Mouse (Mus musculus) midbrain, embryonic 11.5 days (tissue): ENCODE measurements at regions not wholly inside any gene's neighbourhood (a gene's known extent, or its start where the extent isn't known, plus 50 kb on each side); places are given as distances from the start of the nearest gene placed in this dataset.

ENCODE experiments used
- ATAC-seq: fragments of 200-750 bp; cut with Nextera tagmentation; 2 replicates; pipeline ENCODE4 v1.8.0; 2017; ENCODE audit warnings: moderate TSS enrichment, moderate library complexity; ENCODE audit not compliant: low FRiP score
- DNase-seq: peaks from one replicate; pipeline ENCODE4 v3.0.0; 2015; ENCODE audit warnings: low spot score; ENCODE audit errors: missing footprints
- H3K27ac ChIP-seq: fragments of 300-500 bp; sonication (generic); 2 replicates; pipeline ENCODE4 v1.5.1; 2014; ENCODE audit warnings: low read depth, low read length
- H3K27me3 ChIP-seq: fragments of 300-500 bp; sonication (generic); 2 replicates; pipeline ENCODE4 v1.6.1; 2014; ENCODE audit warnings: mild to moderate bottlenecking, low read length, moderate library complexity, mixed read lengths; ENCODE audit not compliant: control insufficient read depth, insufficient read depth
- H3K36me3 ChIP-seq: fragments of 300-500 bp; sonication (generic); 2 replicates; pipeline ENCODE4 v1.6.1; 2014; ENCODE audit warnings: mild to moderate bottlenecking, low read length, moderate library complexity, mixed read lengths; ENCODE audit not compliant: control insufficient read depth, insufficient read depth
- H3K4me1 ChIP-seq: fragments of 300-500 bp; sonication (generic); 2 replicates; pipeline ENCODE4 v1.6.1; 2014; ENCODE audit warnings: low read length; ENCODE audit not compliant: control insufficient read depth, insufficient read depth
- H3K4me2 ChIP-seq: fragments of 300-500 bp; sonication (generic); 2 replicates; pipeline ENCODE4 v1.6.1; 2014; ENCODE audit warnings: mild to moderate bottlenecking, moderate library complexity
- H3K4me3 ChIP-seq: fragments of 300-500 bp; sonication (generic); 2 replicates; pipeline ENCODE4 v1.5.1; 2014; ENCODE audit warnings: low read depth, low read length
- H3K9ac ChIP-seq: fragments of 300-500 bp; sonication (generic); 2 replicates; pipeline ENCODE4 v1.6.1; 2014; ENCODE audit warnings: low read length
- H3K9me3 ChIP-seq: fragments of 300-500 bp; sonication (generic); 2 replicates; pipeline ENCODE4 v1.6.1; 2016; ENCODE audit warnings: low read length; ENCODE audit not compliant: control insufficient read depth
- WGBS: fragments of 180-500 bp; shearing (Covaris S2); extraction: QIAGEN DNeasy Blood & Tissue Kit; methylation state at CpG from one replicate; pipeline ENCODE4 v1.1.7; 2014; 5-methylcytosine and 5-hydroxymethylcytosine counted together

GRCm38 (mm10) chr10:17196636-17197035 lies 526.4 kb upstream of the Cited2 start:
- H3K9me3 ChIP-seq = no peaks in the 10 kb centered on the region
- ATAC-seq (peak; percentile 53), DNase-seq (peak; percentile 56)
- H3K4me3 ChIP-seq = no peak overlapping the region
- H3K27me3 ChIP-seq = no peaks in the 10 kb centered on the region
- H3K36me3 ChIP-seq = no peaks in the 10 kb centered on the region
- H3K4me1 ChIP-seq = no peaks in the 10 kb centered on the region
- no peak overlapping the region; the same call in 1 of the 2 replicates for H3K27ac ChIP-seq
- H3K4me2 ChIP-seq = no peak overlapping the region
- 52% methylated on average over 1 of the region's 1 CpGs for WGBS
- H3K9ac ChIP-seq = no peak overlapping the region

GRCm38 (mm10) chr10:17200524-17201426 lies 522.2 kb upstream of the Cited2 start:
- Histone ChIP-seq H3K36me3 (no peaks in the 10 kb centered on the region), H3K27me3 (no peaks in the 10 kb centered on the region), H3K4me1 (peaks cover 7% of the 10 kb centered on the region; the same call in 1 of the 2 replicates), H3K27ac (no peak overlapping the region), H3K4me3 (no peak overlapping the region), H3K4me2 (no peak overlapping the region), H3K9ac (no peak overlapping the region), H3K9me3 (no peaks in the 10 kb centered on the region)
- WGBS = 82% methylated on average over 8 of the region's 8 CpGs
- no peak for ATAC-seq
- DNase-seq = peak; percentile 49

- no peaks in the 10 kb centered on the region for H3K27me3 ChIP-seq
- ATAC-seq (no peak), DNase-seq (peak; percentile 73)
- 92% methylated on average over 1 of the region's 1 CpGs for WGBS
- no peak overlapping the region for H3K27ac ChIP-seq
- H3K4me1 ChIP-seq = peaks cover 7% of the 10 kb centered on the region; the same call in 1 of the 2 replicates
- no peak overlapping the region for H3K4me2 ChIP-seq
- no peak overlapping the region for H3K4me3 ChIP-seq
- no peaks in the 10 kb centered on the region for H3K9me3 ChIP-seq
- H3K36me3 ChIP-seq = no peaks in the 10 kb centered on the region
- no peak overlapping the region for H3K9ac ChIP-seq
Measured at GRCm38 (mm10) chr10:17201427-17201745, 521.6 kb upstream of the Cited2 start.

GRCm38 (mm10) chr10:17202556-17203415 lies 520.2 kb upstream of the Cited2 start:
- Histone ChIP-seq H3K4me1 (peaks cover 7% of the 10 kb centered on the region; the same call in 1 of the 2 replicates), H3K27ac (peak overlapping the region; percentile 71), H3K9ac (no peak overlapping the region), H3K27me3 (no peaks in the 10 kb centered on the region), H3K4me2 (no peak overlapping the region), H3K4me3 (no peak overlapping the region), H3K36me3 (no peaks in the 10 kb centered on the region), H3K9me3 (no peaks in the 10 kb centered on the region)
- ATAC-seq (peak; percentile 90), DNase-seq (peak; percentile 90)
- WGBS = 18% methylated on average over 4 of the region's 4 CpGs

- Histone ChIP-seq H3K27me3 (no peaks in the 10 kb centered on the region), H3K4me3 (no peak overlapping the region), H3K4me1 (peaks cover 7% of the 10 kb centered on the region; the same call in 1 of the 2 replicates), H3K9me3 (no peaks in the 10 kb centered on the region), H3K4me2 (no peak overlapping the region), H3K36me3 (no peaks in the 10 kb centered on the region), H3K9ac (no peak overlapping the region), H3K27ac (peak overlapping the region; percentile 71; the same call in 1 of the 2 replicates)
- ATAC-seq (0 out of 2 replicates have a peak, but pooled peaks have one; percentile 7), DNase-seq (peak; percentile 84)
- 79% methylated on average over 4 of the region's 4 CpGs for WGBS
Measured at GRCm38 (mm10) chr10:17203416-17204110, 519.5 kb upstream of the Cited2 start.

GRCm38 (mm10) chr10:17204153-17204552 lies 518.9 kb upstream of the Cited2 start:
- WGBS = 79% methylated on average over 1 of the region's 1 CpGs

GRCm38 (mm10) chr10:17212551-17213309 lies 510.3 kb upstream of the Cited2 start:
- Histone ChIP-seq H3K4me1 (peaks cover 8% of the 10 kb centered on the region; the same call in 1 of the 2 replicates), H3K9ac (no peak overlapping the region), H3K27ac (no peak overlapping the region; the same call in 1 of the 2 replicates), H3K36me3 (no peaks in the 10 kb centered on the region), H3K27me3 (no peaks in the 10 kb centered on the region), H3K4me3 (no peak overlapping the region), H3K4me2 (no peak overlapping the region), H3K9me3 (no peaks in the 10 kb centered on the region)
- peak; percentile 83 for DNase-seq
- 31% methylated on average over 11 of the region's 12 CpGs for WGBS
- ATAC-seq = peak; percentile 86

More at GRCm38 (mm10) chr10:17204153-17204552, 518.9 kb upstream of the Cited2 start:
- no peak overlapping the region for H3K4me3 ChIP-seq
- no peak overlapping the region for H3K9ac ChIP-seq
- DNase-seq (no peak), ATAC-seq (no peak)
- peaks cover 7% of the 10 kb centered on the region; the same call in 1 of the 2 replicates for H3K4me1 ChIP-seq
- H3K9me3 ChIP-seq = no peaks in the 10 kb centered on the region
- H3K27me3 ChIP-seq = no peaks in the 10 kb centered on the region
- H3K27ac ChIP-seq = no peak overlapping the region
- no peaks in the 10 kb centered on the region for H3K36me3 ChIP-seq
- no peak overlapping the region for H3K4me2 ChIP-seq
